Mouse (Mus musculus) CD8-positive naive resting alpha-beta T cell, adult 57 days (primary cell): ENCODE data around the gene Lama5. TPM values are rescaled to one million over a fixed set of nuclear protein-coding genes. Genes with fewer than 3 reads are reported as not detected.

Experiments used
- total RNA-seq: library from RNA; stranded (reverse); gene quantifications from one replicate; pipeline ENCODE4 v1.2.4, GENCODE M21; 2023

Gene Lama5
- total RNA-seq = 0.03 TPM

GRCm38 (mm10) chr2:180225762-180226378 lies at the start of gene Lama5:
Gene Lama5, minus strand, starts transcription at chr2:180225859.

GRCm38 (mm10) chr2:180273394-180274244 lies 48.0 kb upstream of the Lama5 start, which contains the start of gene Cables2:
Gene Cables2, minus strand, starts transcription at chr2:180273496.

DNA sequence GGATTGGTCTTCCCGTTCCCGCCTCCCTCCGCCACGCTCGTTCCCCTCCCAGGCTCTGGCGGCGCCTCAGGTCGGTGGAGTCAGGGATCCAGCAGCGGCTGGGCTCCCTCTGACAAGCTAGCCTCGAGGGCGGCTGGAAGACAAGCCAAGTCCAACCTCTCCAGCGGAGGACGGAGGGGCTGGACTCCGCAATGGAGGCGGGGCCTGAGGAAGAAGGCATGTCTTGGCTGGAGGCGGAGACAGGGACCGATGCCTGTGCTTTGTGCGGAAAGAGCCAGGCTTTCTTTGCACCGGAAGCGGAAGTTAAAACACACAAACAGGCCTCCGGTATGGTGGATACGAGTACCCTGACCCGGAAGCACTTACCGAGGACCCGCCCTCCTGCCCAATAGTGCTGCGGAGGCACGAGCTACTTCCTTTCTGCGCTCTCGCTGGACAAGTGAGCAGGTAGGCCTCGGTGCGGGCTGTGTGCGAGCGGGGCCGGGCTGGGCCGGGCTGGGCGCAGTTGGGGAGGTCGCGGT lies 31.4 kb upstream of the Lama5 start, which contains the start of gene Rps21:
TSS of gene Rps21 (plus strand) at position 377 of the 521 bp plus-strand sequence.

GRCm38 (mm10) chr2:180170806-180171521 lies 54.7 kb downstream of the Lama5 start, which contains the start of gene Adrm1:
Gene Adrm1, plus strand, starts transcription at chr2:180171485.

Other genes with a start within 250 kb of the Lama5 start
- 42.1 TPM for gene Taf4, start 249.2 kb downstream of the Lama5 start, total RNA-seq
- 44.7 TPM for gene Lsm14b, start 200.9 kb downstream of the Lama5 start, total RNA-seq
- gene Psma7, start 183.4 kb downstream of the Lama5 start, total RNA-seq = 141 TPM
- gene Ss18l1, start 183.3 kb downstream of the Lama5 start, total RNA-seq = 5.2 TPM
- gene Mtg2, start 155.3 kb downstream of the Lama5 start, total RNA-seq = 25.2 TPM
- gene Hrh3, start 121.4 kb downstream of the Lama5 start, total RNA-seq = not detected
- 32.3 TPM for gene Osbpl2, start 106.6 kb downstream of the Lama5 start, total RNA-seq
- gene Adrm1, start 54.4 kb downstream of the Lama5 start, total RNA-seq = 98.2 TPM
- 2,859 TPM for gene Rps21, start 31.5 kb upstream of the Lama5 start, total RNA-seq
- gene Cables2, start 47.6 kb upstream of the Lama5 start, total RNA-seq = 39.2 TPM
- gene Rbbp8nl, start 64.0 kb upstream of the Lama5 start, total RNA-seq = not detected
- gene Gata5, start 108.8 kb upstream of the Lama5 start, total RNA-seq = not detected
- 3.3 TPM for gene Slco4a1, start 230.4 kb upstream of the Lama5 start, total RNA-seq